Mouse (Mus musculus) myocyte (in vitro differentiated cells): ENCODE measurements around the gene Cobl. TPM values are rescaled to one million over a fixed set of nuclear protein-coding genes. Genes with fewer than 3 reads are reported as not detected.

ENCODE experiments used
- H3K27me3 ChIP-seq: one replicate; pipeline ENCODE4 v1.6.1; 2011; ENCODE audit not compliant: control insufficient read depth, insufficient read depth, insufficient read length
- H3K36me3 ChIP-seq: one replicate; pipeline ENCODE4 v1.6.1; 2011; ENCODE audit not compliant: control insufficient read depth, insufficient read depth
- H3K4me2 ChIP-seq: one replicate; pipeline ENCODE4 v1.6.1; 2011; ENCODE audit warnings: low read depth, control low read depth
- H3K4me3 ChIP-seq: one replicate; pipeline ENCODE4 v1.5.1; 2011; ENCODE audit warnings: mild to moderate bottlenecking, control low read depth, moderate library complexity
- H3K79me2 ChIP-seq: one replicate; pipeline ENCODE4 v1.6.1; 2011; ENCODE audit not compliant: control insufficient read depth, insufficient read depth
- H3ac ChIP-seq: one replicate; pipeline ENCODE4 v1.6.1; 2011; ENCODE audit not compliant: control insufficient read depth, insufficient read length
- CEBPB ChIP-seq: IDR thresholded peaks from 2 replicates; pipeline ENCODE4 v1.6.1; 2011; ENCODE audit warnings: mild to moderate bottlenecking, moderate library complexity; ENCODE audit not compliant: poor library complexity, insufficient read depth, severe bottlenecking
- E2F4 ChIP-seq: IDR thresholded peaks from one replicate; pipeline ENCODE4 v1.6.1; 2011; ENCODE audit warnings: mild to moderate bottlenecking, control low read depth, moderate library complexity; ENCODE audit not compliant: insufficient read depth
- MAX ChIP-seq: IDR thresholded peaks from one replicate; pipeline ENCODE4 v1.6.1; 2011; ENCODE audit warnings: low read depth, mild to moderate bottlenecking, control low read depth
- MYOD1 ChIP-seq, 3 experiments: IDR thresholded peaks; one replicate each; pipeline ENCODE4 v1.6.1; 2011; ENCODE audit warnings: control low read depth in 2 of 3, low read depth in 2 of 3, mild to moderate bottlenecking in 2 of 3, moderate library complexity in 1 of 3; ENCODE audit not compliant: insufficient read length in 2 of 3, control insufficient read depth in 1 of 3
- MYOG ChIP-seq, 3 experiments: IDR thresholded peaks; one replicate each; pipeline ENCODE4 v1.6.1; 2011; ENCODE audit warnings: control low read depth in 2 of 3, low read depth in 2 of 3, mild to moderate bottlenecking in 2 of 3; ENCODE audit not compliant: insufficient read length in 2 of 3, control insufficient read depth in 1 of 3, insufficient read depth in 1 of 3
- POLR2A ChIP-seq: IDR thresholded peaks from one replicate; pipeline ENCODE4 v1.6.1; 2011; ENCODE audit warnings: low read depth, mild to moderate bottlenecking, control low read depth, moderate library complexity; ENCODE audit not compliant: insufficient read length
- POLR2AphosphoS2 ChIP-seq: IDR thresholded peaks from one replicate; pipeline ENCODE4 v1.6.1; 2011; ENCODE audit warnings: low read depth, control low read depth; ENCODE audit not compliant: insufficient read length
- REST ChIP-seq: IDR thresholded peaks from one replicate; pipeline ENCODE4 v1.6.1; 2011; ENCODE audit warnings: mild to moderate bottlenecking, control low read depth, moderate library complexity; ENCODE audit not compliant: insufficient read depth, insufficient read length
- SRF ChIP-seq: IDR thresholded peaks from one replicate; pipeline ENCODE4 v1.6.1; 2011; ENCODE audit warnings: low read depth; ENCODE audit not compliant: control insufficient read depth, insufficient read length
- TCF12 ChIP-seq: IDR thresholded peaks from one replicate; pipeline ENCODE4 v1.6.1; 2011; ENCODE audit warnings: mild to moderate bottlenecking, control low read depth; ENCODE audit not compliant: poor library complexity, insufficient read depth, severe bottlenecking
- TCF3 ChIP-seq: IDR thresholded peaks from one replicate; pipeline ENCODE4 v1.6.1; 2011; ENCODE audit warnings: low read depth, control low read depth; ENCODE audit not compliant: insufficient read length
- USF1 ChIP-seq: IDR thresholded peaks from one replicate; pipeline ENCODE4 v1.6.1; 2011; ENCODE audit warnings: low read depth, mild to moderate bottlenecking, control low read depth, moderate library complexity
- polyA plus RNA-seq: library from polyadenylated mRNA; unstranded; fragments of >200 nt; fragmentation: generic; extraction: Trizol; gene quantifications from one replicate; pipeline ENCODE4 v1.2.1, GENCODE M21; 2012; ENCODE audit warnings: missing spikeins

The Cobl gene
- polyA plus RNA-seq, 1 experiment: 191 TPM

DNA sequence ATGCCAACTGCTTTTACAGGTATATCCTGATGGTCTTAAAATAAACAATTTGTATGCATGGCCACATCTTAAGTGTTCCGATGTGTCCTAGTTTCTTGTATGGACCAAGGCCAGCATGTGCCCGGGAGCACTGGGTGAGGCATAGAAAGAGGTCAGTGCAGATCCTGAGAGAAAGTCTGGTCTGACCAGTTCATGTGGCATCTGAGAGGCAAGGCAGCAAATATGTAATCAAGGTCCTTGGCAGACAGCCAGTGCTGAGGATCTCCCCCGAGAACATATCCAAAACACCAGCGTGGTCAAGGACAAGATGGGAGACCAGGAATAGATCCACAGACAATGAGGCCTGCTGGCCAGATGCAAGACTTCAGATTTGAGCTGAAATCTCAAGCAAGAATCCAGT, 81.8 kb downstream of the Cobl start:
- Histone ChIP-seq H3K36me3 (peaks cover 4% of the 10 kb centered on the region), H3ac (no peak overlapping the region)
- TF ChIP-seq E2F4: no peak
- no peak for TF ChIP-seq POLR2A
- no peak for TF ChIP-seq SRF
- TF ChIP-seq TCF3: no peak
- TF ChIP-seq CEBPB: no peak
- TF ChIP-seq TCF12: no peak
- no peak for TF ChIP-seq MYOG (IDR thresholded peaks at IDR 0.05; ENCODE audit: control insufficient read depth in 1 of 3, insufficient read depth in 1 of 3, insufficient read length in 2 of 3, low read depth in 2 of 3)
- TF ChIP-seq USF1: no peak
- TF ChIP-seq POLR2AphosphoS2: no peak
- TF ChIP-seq MAX: no peak
- no peak for TF ChIP-seq REST
- no peak for TF ChIP-seq MYOD1 (IDR thresholded peaks at IDR 0.05; ENCODE audit: control insufficient read depth in 1 of 3, insufficient read length in 2 of 3, low read depth in 2 of 3)

DNA sequence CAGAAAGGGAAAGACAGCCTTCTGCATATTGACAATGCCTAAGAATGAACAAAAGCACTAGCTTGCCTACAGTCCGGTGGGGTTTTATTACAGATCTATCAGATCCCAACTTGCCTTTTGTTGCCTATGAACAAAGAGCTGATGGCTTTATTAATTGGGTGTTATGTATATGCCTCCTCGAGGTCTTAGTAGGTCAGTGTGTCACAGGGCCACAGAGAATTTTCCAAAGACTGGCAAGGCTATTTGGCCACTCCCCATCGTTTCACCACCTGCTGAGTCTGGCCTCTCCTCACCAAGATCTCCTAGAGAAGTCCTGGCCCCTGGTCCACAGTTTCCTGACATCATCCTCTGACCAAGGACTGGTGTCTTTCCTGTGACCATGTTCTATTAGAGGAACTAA, 83.7 kb downstream of the Cobl start:
- Histone ChIP-seq H3K4me3 (no peak overlapping the region), H3ac (no peak overlapping the region), H3K36me3 (peaks cover 4% of the 10 kb centered on the region), H3K79me2 (no peaks in the 10 kb centered on the region), H3K27me3 (no peaks in the 10 kb centered on the region), H3K4me2 (no peak overlapping the region)
- TF ChIP-seq POLR2A (no peak), TCF3 (no peak), MYOD1 (IDR thresholded peaks at IDR 0.05; ENCODE audit: control insufficient read depth in 1 of 3, insufficient read length in 2 of 3, low read depth in 2 of 3) (no peak), TCF12 (no peak), USF1 (no peak), SRF (no peak), MAX (no peak), E2F4 (no peak), REST (no peak), MYOG (IDR thresholded peaks at IDR 0.05; ENCODE audit: control insufficient read depth in 1 of 3, insufficient read depth in 1 of 3, insufficient read length in 2 of 3, low read depth in 2 of 3) (no peak), POLR2AphosphoS2 (no peak), CEBPB (no peak)

More for the DNA sequence above, 81.8 kb downstream of the Cobl start:
- H3K79me2 ChIP-seq: peaks cover 1% of the 10 kb centered on the region
- no peaks in the 10 kb centered on the region for H3K27me3 ChIP-seq
- H3K4me2 ChIP-seq: no peak overlapping the region
- no peak overlapping the region for H3K4me3 ChIP-seq

DNA sequence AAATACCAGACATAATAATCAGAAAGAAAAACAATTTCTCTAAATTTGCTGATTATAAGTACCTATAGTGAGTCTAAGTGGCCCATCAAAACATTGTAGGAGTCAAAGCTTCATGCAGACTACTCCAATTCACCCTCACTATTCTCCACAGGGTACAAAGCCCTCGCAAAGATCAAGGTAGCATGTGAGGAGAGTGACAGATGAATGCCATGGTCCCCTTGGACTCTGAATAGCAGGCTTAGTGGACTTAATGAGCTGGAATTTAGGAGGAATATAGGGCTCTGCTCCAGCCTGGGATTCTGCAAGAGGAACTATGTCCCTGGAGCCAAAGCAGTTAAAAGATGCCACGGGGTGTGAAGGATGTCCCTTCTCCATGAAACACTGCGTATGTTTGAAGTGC, 88.1 kb downstream of the Cobl start:
- H3K79me2 ChIP-seq: no peaks in the 10 kb centered on the region
- TF ChIP-seq MAX (no peak), POLR2AphosphoS2 (no peak)
- no peak overlapping the region for H3K4me2 ChIP-seq
- H3K27me3 ChIP-seq: no peaks in the 10 kb centered on the region
- no peak overlapping the region for H3K4me3 ChIP-seq
- H3ac ChIP-seq: no peak overlapping the region
- peaks cover 4% of the 10 kb centered on the region for H3K36me3 ChIP-seq

DNA sequence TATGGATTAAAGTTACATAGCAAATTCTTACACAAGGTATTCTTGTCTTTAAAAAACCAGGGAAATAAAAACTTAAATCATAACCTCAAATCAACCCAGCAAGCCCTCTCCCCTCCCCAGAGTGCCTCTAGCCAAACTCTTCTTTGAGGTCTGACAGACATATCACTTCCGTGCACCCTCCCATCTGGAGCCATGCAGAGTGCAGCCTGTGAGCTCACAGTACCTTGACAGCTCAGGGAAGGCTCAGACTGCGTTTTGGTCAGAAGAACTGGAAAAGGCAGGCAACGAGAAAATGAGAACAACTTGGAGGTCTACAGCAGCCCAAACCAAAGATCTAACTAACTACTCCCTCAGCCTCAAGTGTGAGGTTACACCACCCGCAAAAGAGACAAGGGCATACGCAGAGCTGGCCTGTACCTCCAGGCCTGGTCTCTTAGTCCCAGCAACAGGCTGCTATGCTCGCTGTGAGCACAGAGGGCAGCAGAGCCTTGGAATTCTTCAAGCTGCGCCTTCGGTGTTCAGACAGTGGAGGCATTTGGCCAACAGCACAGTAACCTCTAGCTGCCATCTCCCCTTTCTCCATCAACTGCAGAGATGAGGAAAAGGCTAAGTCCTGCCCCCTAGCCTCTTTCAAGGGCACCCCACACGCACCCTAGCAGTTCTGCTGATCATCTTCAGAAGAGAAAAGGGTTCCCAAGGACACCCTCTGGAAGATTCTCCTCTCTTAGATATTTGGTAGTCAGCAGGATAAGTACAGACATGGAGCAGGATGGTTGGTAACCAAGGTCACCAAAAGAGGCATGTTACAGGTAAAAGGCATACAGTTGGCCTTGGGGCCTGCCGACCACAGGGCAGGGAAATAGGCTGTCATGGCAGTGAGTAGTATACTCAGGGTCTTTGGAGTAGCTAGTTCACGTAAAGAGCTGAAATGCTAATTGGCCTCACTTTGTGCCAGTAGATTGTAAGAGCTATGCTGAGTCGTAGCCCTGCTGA, 91.4 kb downstream of the Cobl start:
- Histone ChIP-seq H3K36me3 (peaks cover 3% of the 10 kb centered on the region), H3K4me2 (no peak overlapping the region), H3K4me3 (no peak overlapping the region), H3K27me3 (no peaks in the 10 kb centered on the region), H3ac (no peak overlapping the region), H3K79me2 (no peaks in the 10 kb centered on the region)
- TF ChIP-seq POLR2AphosphoS2 (no peak), REST (no peak), CEBPB (no peak), TCF3 (no peak), E2F4 (no peak), TCF12 (no peak), POLR2A (no peak), USF1 (no peak), MYOD1 (IDR thresholded peaks at IDR 0.05; ENCODE audit: control insufficient read depth in 1 of 3, insufficient read length in 2 of 3, low read depth in 2 of 3) (no peak)

DNA sequence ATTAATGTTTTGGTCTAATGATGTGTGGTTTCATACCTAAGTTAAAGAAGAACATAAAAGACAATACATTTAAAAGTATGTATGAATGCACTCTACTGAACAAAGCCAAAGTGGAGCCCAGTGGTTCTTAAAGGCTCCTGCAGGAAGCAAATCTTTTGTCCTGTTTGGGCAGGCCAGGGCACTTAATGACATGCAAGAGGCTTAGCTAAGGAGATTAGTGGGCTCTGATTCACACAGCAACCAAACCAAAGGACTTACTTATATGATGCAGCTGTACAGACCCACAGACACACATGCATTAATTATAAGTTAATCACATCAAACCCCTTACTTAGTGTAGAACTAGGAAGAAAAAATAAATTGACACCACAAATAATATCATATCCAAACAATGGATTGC, 93.8 kb downstream of the Cobl start:
- Histone ChIP-seq H3ac (no peak overlapping the region), H3K36me3 (peaks cover 3% of the 10 kb centered on the region), H3K27me3 (no peaks in the 10 kb centered on the region), H3K4me2 (no peak overlapping the region), H3K4me3 (no peak overlapping the region), H3K79me2 (no peaks in the 10 kb centered on the region)
- TF ChIP-seq POLR2AphosphoS2: no peak
